Mouse (Mus musculus): ENCODE data around the gene Stambpl1. TPM values are rescaled to one million over a fixed set of nuclear protein-coding genes. Genes with fewer than 3 reads are reported as not detected.

The Stambpl1 gene
- polyA plus RNA-seq, 1 experiment = not detected

DNA sequence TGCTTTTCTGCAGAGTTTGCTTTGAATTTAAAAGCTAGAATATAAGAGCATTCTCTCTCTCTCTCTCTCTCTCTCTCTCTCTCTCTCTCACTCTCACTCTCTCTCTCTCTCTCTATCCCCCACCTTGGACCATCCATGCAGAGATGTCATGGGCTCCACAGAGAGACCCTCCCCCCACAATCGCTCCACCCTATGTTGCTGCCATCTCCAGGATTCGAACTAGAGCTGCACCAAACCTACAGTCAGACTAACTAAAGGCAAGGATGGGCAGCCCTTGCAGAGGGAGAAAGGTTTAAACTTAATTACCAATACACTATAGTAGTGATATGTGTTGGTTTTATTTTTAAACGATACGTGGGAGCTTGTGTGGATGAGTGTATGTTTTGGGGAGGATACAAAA lies 58.6 kb downstream of the Stambpl1 start:
- no peak for TF ChIP-seq GATA1 (IDR thresholded peaks at IDR 0.05; ENCODE audit: low read length)

DNA sequence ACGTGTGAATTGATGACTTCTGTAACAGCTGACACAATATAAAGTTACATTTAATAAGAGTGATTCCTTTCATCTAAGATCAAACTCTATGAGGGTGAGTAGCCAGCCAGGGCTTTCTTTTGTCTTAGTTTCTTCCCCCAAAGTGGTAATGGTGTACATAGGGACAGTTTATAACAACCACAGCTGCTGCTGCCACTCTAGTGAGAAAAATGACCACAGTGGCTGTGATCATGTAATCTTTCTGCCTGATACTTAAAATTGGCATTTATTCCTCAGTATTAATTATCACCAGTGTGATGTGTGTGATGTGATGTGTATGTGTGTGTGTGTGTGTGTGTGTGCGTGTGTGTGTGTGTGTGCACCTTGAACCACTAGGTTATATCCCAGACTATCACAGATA lies 59.9 kb downstream of the Stambpl1 start:
- no peak for TF ChIP-seq GATA1 (IDR thresholded peaks at IDR 0.05; ENCODE audit: low read length)

GRCm38 (mm10) chr19:34252450-34252849 lies 60.4 kb downstream of the Stambpl1 start:
- no peak for TF ChIP-seq GATA1 (IDR thresholded peaks at IDR 0.05; ENCODE audit: low read length)

GRCm38 (mm10) chr19:34254101-34254879 lies 62.3 kb downstream of the Stambpl1 start:
- TF ChIP-seq GATA1 (IDR thresholded peaks at IDR 0.05; ENCODE audit: low read length) = no peak

DNA sequence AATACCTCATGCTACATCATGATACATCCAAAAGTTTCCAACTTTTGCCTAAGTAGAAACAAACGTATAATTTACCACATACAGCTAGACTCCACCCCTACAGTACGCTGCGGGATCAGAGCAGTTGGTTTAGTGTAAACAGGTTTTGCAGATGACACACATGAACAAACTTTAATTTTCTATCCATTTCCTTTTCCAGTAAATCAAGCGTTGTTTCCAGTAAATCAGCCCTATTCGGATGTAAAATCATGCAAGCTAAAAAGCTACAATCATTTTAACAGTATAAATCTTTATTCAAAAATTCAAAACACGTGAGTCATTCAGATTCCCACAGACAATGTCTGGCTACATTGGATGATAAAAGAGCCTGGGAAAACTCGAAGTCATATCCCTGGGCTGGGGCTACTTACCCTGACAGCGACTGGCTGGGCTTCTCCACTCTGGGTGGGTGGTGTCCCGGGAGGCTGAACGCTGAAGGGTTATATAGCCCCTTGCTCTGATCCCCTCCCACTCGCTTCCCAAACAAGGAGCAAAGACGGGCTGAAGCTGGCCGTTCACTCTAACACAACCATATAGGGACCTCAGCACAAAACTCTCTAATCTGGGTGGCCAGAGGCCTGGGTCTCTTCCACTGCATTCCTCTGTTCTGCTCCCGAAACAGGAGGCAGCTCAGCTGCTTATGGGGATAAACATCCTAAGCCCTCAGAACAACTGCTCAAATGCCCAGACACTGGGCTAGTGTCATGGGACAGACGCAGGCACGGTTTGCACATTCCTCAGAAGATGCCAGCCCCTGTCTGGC lies 63.1 kb downstream of the Stambpl1 start, which contains the start of gene Acta2:
Acta2 (minus strand) TSS at position 711 of the 802 bp plus-strand sequence.
- no peak for TF ChIP-seq GATA1 (IDR thresholded peaks at IDR 0.05; ENCODE audit: low read length)

- TF ChIP-seq GATA1 (IDR thresholded peaks at IDR 0.05; ENCODE audit: low read length) = no peak
These were observed 64.1 kb downstream of the Stambpl1 start for GRCm38 (mm10) chr19:34256149-34256548.

DNA sequence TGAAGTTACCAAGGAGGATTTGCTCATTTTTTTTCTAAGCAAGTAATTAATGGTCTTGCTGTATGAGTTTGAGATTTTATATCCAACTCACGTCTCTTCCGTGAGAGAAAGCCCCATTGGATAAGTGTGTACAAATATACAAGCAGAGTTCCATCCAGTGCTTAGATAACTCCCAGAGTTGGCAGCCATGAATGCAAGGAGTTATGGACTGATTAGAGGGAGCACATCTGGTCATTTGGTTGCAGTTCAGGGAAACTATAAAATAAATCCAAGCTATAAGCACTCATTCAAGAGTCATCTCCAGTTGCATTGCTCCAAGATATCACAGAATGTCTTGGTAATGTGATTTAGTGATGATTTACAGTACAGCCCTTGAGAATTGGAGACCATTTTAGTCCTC lies 64.9 kb downstream of the Stambpl1 start:
- TF ChIP-seq GATA1 (IDR thresholded peaks at IDR 0.05; ENCODE audit: low read length) = no peak

- TF ChIP-seq GATA1 (IDR thresholded peaks at IDR 0.05; ENCODE audit: low read length) = no peak
These were observed 70.4 kb downstream of the Stambpl1 start for GRCm38 (mm10) chr19:34262273-34262974.

DNA sequence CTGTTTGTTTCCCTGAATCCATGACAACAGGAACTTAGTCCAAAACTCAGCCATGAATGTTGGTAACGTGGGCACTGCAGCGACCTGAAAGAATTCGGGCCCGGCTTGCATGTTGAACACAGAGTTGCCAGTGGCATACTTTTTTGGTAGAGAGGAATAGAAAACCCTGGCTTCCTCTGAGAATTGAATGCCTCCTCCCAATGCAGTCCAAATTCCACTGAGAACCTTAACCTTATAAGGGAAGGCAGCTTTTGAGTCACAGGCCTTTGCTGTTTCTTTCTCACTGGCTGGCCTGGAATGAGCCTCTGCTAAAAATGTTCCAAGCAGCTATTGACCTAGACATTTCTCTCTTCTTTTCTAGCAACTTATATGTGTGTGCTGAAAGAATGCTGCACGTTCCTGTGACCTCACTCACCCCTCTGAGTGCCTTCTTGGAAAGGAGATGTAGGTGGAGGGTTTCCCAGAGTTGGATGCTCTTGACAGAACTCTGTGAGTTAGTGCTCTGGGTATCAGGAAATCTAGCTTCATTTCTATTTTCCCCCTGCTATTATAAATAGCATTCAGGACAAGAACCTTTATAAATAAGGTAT lies 73.7 kb downstream of the Stambpl1 start:
- no peak for TF ChIP-seq GATA1 (IDR thresholded peaks at IDR 0.05; ENCODE audit: low read length)

DNA sequence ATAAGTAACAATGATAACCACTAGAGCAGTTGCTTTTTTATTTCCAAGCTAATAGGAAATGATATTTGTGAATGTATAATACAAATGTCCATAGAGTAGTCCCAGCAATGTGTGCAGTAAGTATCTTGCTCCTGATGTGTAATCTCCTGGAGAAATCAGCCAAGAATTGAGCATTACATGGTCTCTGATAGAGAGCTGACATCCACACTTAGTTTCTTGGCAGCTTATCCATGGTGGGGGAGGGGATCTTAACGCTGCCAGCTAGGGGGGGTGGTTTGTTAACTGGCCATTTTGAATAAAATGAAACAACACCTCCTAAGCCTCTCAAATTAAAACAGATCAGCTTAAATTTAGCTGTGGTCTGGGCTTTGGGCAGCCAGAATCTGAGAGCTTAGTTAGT lies 77.0 kb downstream of the Stambpl1 start:
- no peak for TF ChIP-seq GATA1 (IDR thresholded peaks at IDR 0.05; ENCODE audit: low read length)

GRCm38 (mm10) chr19:34270106-34270726 lies 78.2 kb downstream of the Stambpl1 start:
- no peak for TF ChIP-seq GATA1 (IDR thresholded peaks at IDR 0.05; ENCODE audit: low read length)

DNA sequence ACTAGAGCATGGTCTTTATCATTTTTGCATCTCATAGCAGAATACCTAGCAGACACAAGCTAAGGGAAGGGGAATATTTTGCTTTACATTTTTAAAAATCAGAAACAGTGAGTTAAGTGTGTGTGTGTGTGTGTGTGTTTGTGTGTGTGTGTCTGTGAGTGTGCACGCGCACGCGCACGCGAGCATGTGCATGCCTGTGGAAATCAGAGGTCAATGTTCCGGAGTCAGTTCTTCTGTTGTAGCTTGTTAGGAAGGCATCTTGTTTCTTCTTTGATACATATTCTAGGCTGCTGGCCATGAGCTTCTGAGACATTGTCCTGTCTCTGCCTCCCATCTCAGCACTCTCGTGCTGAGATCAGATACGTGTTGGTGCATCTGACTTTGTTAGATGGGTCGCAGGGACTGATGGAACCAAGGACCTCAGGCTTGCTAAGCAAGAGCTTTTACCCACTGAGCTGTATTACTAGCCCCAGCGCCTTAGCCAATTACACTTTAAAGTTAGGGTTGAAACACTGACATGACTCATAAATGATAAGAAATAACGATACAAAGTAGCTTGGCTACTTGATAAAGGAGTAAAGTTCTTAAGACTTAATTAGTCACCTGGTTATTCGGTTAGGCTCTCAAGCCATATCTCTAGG lies 78.9 kb downstream of the Stambpl1 start:
- no peak for TF ChIP-seq GATA1 (IDR thresholded peaks at IDR 0.05; ENCODE audit: low read length)

DNA sequence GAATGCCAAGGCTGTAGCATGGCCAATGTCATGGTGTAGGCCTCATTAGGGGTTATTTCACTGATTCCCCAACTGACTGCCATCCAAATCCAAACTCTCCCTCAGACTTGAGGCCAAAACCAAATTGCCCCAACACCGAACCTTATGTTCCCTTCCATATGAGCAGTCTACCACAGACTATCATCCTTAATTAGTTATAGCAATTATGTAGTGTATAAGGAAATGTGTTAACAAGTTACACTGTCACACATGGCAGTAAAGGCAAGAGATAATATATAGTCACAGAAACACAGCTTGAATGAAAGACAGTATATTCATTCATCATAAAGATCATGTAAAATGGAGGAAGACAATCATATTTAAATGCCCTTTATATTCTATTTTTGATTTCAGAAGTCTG lies 81.0 kb downstream of the Stambpl1 start:
- no peak for TF ChIP-seq GATA1 (IDR thresholded peaks at IDR 0.05; ENCODE audit: low read length)

GRCm38 (mm10) chr19:34278078-34278477 lies 86.0 kb downstream of the Stambpl1 start:
- TF ChIP-seq GATA1 (IDR thresholded peaks at IDR 0.05; ENCODE audit: low read length) = no peak

DNA sequence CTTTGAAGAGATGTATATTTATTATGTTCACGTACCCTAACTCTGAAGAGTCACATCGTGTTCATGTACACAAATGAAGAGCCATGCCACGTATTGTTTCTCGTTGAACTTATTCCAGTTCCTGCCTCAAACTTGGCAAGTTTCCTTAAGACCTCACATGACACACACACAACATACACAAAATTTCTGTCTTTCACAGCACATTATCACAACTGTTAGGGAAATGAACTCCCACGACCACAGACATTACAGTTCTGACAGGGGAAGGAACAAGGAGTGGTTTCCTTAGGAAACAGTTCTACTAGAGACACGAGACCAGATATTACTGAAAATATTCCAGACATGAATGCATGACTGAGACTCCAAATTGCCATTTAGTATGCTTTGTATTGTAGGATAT lies 91.6 kb downstream of the Stambpl1 start:
- no peak for TF ChIP-seq GATA1 (IDR thresholded peaks at IDR 0.05; ENCODE audit: low read length)
